Mouse (Mus musculus): ENCODE measurements around the gene Kif16b.

- TF ChIP-seq CTCF (IDR thresholded peaks at IDR 0.05; ENCODE audit: insufficient read depth, low read depth, low read length) (no peak), POLR2A (IDR thresholded peaks at IDR 0.05; ENCODE audit: insufficient read depth, low read depth, low read length) (no peak)
Measured at GRCm38 (mm10) chr2:142585845-142586244, 315.5 kb downstream of the Kif16b start.

All from olfactory bulb, adult 2 months (tissue).